Mouse (Mus musculus): ENCODE results near the gene Ech1. TPM values are rescaled to one million over a fixed set of nuclear protein-coding genes. Genes with fewer than 3 reads are reported as not detected.

Gene Ech1
- polyA plus RNA-seq, 1 experiment: 85.7 TPM

- Histone ChIP-seq H3K4me3 (ENCODE audit: insufficient read depth, low read length) (no peak overlapping the region), H3K4me1 (ENCODE audit: control insufficient read depth, insufficient read depth, low read length) (no peaks in the 10 kb centered on the region), H3K27ac (ENCODE audit: insufficient read depth, low read depth, low read length) (no peak overlapping the region)
- TF ChIP-seq CTCF (IDR thresholded peaks at IDR 0.05; ENCODE audit: low read depth, low read length): no peak
- no peak for TF ChIP-seq POLR2A (IDR thresholded peaks at IDR 0.05; ENCODE audit: borderline replicate concordance, low read depth, low read length)
Measured at GRCm38 (mm10) chr7:28838331-28838730, 13.3 kb downstream of the Ech1 start.

GRCm38 (mm10) chr7:28847273-28847672 lies 22.3 kb downstream of the Ech1 start:
- TF ChIP-seq POLR2A (IDR thresholded peaks at IDR 0.05; ENCODE audit: borderline replicate concordance, low read depth, low read length) (no peak), CTCF (IDR thresholded peaks at IDR 0.05; ENCODE audit: low read depth, low read length) (no peak)
- Histone ChIP-seq H3K27ac (ENCODE audit: insufficient read depth, low read depth, low read length) (no peak overlapping the region), H3K4me3 (ENCODE audit: insufficient read depth, low read length) (no peak overlapping the region)

GRCm38 (mm10) chr7:28849700-28850236 lies 24.8 kb downstream of the Ech1 start:
- no peaks in the 10 kb centered on the region for H3K4me1 ChIP-seq (ENCODE audit: control insufficient read depth, insufficient read depth, low read length)
- H3K27ac ChIP-seq (ENCODE audit: insufficient read depth, low read depth, low read length): no peak overlapping the region
- no peak for TF ChIP-seq CTCF (IDR thresholded peaks at IDR 0.05; ENCODE audit: low read depth, low read length)
- TF ChIP-seq POLR2A (IDR thresholded peaks at IDR 0.05; ENCODE audit: borderline replicate concordance, low read depth, low read length): no peak
- no peak overlapping the region for H3K4me3 ChIP-seq (ENCODE audit: insufficient read depth, low read length)

More at GRCm38 (mm10) chr7:28847273-28847672, 22.3 kb downstream of the Ech1 start:
- no peaks in the 10 kb centered on the region for H3K4me1 ChIP-seq (ENCODE audit: control insufficient read depth, insufficient read depth, low read length)

GRCm38 (mm10) chr7:28850642-28851041 lies 25.6 kb downstream of the Ech1 start:
- Histone ChIP-seq H3K4me3 (ENCODE audit: insufficient read depth, low read length) (no peak overlapping the region), H3K4me1 (ENCODE audit: control insufficient read depth, insufficient read depth, low read length) (no peaks in the 10 kb centered on the region), H3K27ac (ENCODE audit: insufficient read depth, low read depth, low read length) (no peak overlapping the region)
- TF ChIP-seq POLR2A (IDR thresholded peaks at IDR 0.05; ENCODE audit: borderline replicate concordance, low read depth, low read length) (no peak), CTCF (IDR thresholded peaks at IDR 0.05; ENCODE audit: low read depth, low read length) (no peak)

GRCm38 (mm10) chr7:28859953-28860352 lies 34.9 kb downstream of the Ech1 start:
- Histone ChIP-seq H3K4me3 (ENCODE audit: insufficient read depth, low read length) (no peak overlapping the region), H3K27ac (ENCODE audit: insufficient read depth, low read depth, low read length) (no peak overlapping the region), H3K4me1 (ENCODE audit: control insufficient read depth, insufficient read depth, low read length) (no peaks in the 10 kb centered on the region)
- TF ChIP-seq POLR2A (IDR thresholded peaks at IDR 0.05; ENCODE audit: borderline replicate concordance, low read depth, low read length) (no peak), CTCF (IDR thresholded peaks at IDR 0.05; ENCODE audit: low read depth, low read length) (no peak)

GRCm38 (mm10) chr7:28860898-28861297 lies 35.9 kb downstream of the Ech1 start:
- Histone ChIP-seq H3K27ac (ENCODE audit: insufficient read depth, low read depth, low read length) (no peak overlapping the region), H3K4me1 (ENCODE audit: control insufficient read depth, insufficient read depth, low read length) (peaks cover 5% of the 10 kb centered on the region), H3K4me3 (ENCODE audit: insufficient read depth, low read length) (no peak overlapping the region)
- no peak for TF ChIP-seq CTCF (IDR thresholded peaks at IDR 0.05; ENCODE audit: low read depth, low read length)
- TF ChIP-seq POLR2A (IDR thresholded peaks at IDR 0.05; ENCODE audit: borderline replicate concordance, low read depth, low read length): no peak

GRCm38 (mm10) chr7:28862817-28863499 lies 37.9 kb downstream of the Ech1 start:
- Histone ChIP-seq H3K27ac (ENCODE audit: insufficient read depth, low read depth, low read length) (no peak overlapping the region), H3K4me1 (ENCODE audit: control insufficient read depth, insufficient read depth, low read length) (peaks cover 17% of the 10 kb centered on the region), H3K4me3 (ENCODE audit: insufficient read depth, low read length) (no peak overlapping the region)
- TF ChIP-seq CTCF (IDR thresholded peaks at IDR 0.05; ENCODE audit: low read depth, low read length) (no peak), POLR2A (IDR thresholded peaks at IDR 0.05; ENCODE audit: borderline replicate concordance, low read depth, low read length) (no peak)

GRCm38 (mm10) chr7:28863540-28863939 lies 38.5 kb downstream of the Ech1 start, which contains the start of gene Lgals7:
TSS of gene Lgals7 (plus strand) at chr7:28863853.
- peaks cover 17% of the 10 kb centered on the region for H3K4me1 ChIP-seq (ENCODE audit: control insufficient read depth, insufficient read depth, low read length)
- no peak for TF ChIP-seq CTCF (IDR thresholded peaks at IDR 0.05; ENCODE audit: low read depth, low read length)
- TF ChIP-seq POLR2A (IDR thresholded peaks at IDR 0.05; ENCODE audit: borderline replicate concordance, low read depth, low read length): no peak
- no peak within 1 kb of the TSS for H3K4me3 ChIP-seq (ENCODE audit: insufficient read depth, low read length)
- no peak within 1 kb of the TSS for H3K27ac ChIP-seq (ENCODE audit: insufficient read depth, low read depth, low read length)

GRCm38 (mm10) chr7:28864288-28864750 lies 39.3 kb downstream of the Ech1 start:
- H3K4me1 ChIP-seq (ENCODE audit: control insufficient read depth, insufficient read depth, low read length): peaks cover 17% of the 10 kb centered on the region
- no peak overlapping the region for H3K27ac ChIP-seq (ENCODE audit: insufficient read depth, low read depth, low read length)
- H3K4me3 ChIP-seq (ENCODE audit: insufficient read depth, low read length): no peak overlapping the region
- TF ChIP-seq CTCF (IDR thresholded peaks at IDR 0.05; ENCODE audit: low read depth, low read length) (no peak), POLR2A (IDR thresholded peaks at IDR 0.05; ENCODE audit: borderline replicate concordance, low read depth, low read length) (no peak)
